Mouse (Mus musculus) myocyte (in vitro differentiated cells): Measurements from ENCODE around the gene E030018B13Rik.

ENCODE experiments used
- E2F4 ChIP-seq: IDR thresholded peaks from one replicate; pipeline ENCODE4 v1.6.1; 2011; ENCODE audit warnings: mild to moderate bottlenecking, control low read depth, moderate library complexity; ENCODE audit not compliant: insufficient read depth
- POLR2A ChIP-seq: IDR thresholded peaks from one replicate; pipeline ENCODE4 v1.6.1; 2011; ENCODE audit warnings: low read depth, mild to moderate bottlenecking, control low read depth, moderate library complexity; ENCODE audit not compliant: insufficient read length
- USF1 ChIP-seq: IDR thresholded peaks from one replicate; pipeline ENCODE4 v1.6.1; 2011; ENCODE audit warnings: low read depth, mild to moderate bottlenecking, control low read depth, moderate library complexity

GRCm38 (mm10) chr7:63901346-63901745 lies 15.3 kb upstream of the E030018B13Rik start:
- no peak for TF ChIP-seq USF1
- TF ChIP-seq POLR2A = no peak
- no peak for TF ChIP-seq E2F4
